Mouse (Mus musculus) spleen, postnatal 36 days (tissue): Measurements from ENCODE around the gene Gm26558.

Experiments
- DNase-seq, 2 experiments: peaks; one replicate each; pipeline ENCODE4 v3.0.0; 2022; ENCODE audit warnings: low spot score in 2 of 2, mixed read lengths in 1 of 2

Gm26558 gene

DNA sequence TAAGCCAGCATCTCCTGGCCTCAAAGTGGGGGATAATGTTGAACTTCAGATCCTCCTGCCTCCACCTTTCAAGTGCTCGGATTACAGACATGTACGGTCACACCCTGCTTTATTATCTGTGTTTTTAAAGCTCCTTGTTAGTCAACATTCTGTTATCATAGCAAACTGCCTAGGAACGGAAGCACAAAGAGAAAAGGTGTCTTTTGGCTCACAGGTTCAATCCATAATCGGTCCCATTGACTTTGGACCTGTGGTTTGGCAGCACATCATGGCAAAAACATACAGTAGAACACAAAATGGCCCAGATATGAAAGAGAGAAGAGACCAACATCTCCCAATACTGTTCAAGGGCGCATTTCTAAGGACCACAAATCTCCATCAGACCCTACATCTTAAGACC is 13.6 kb downstream of the Gm26558 start:
- no peak for DNase-seq

DNA sequence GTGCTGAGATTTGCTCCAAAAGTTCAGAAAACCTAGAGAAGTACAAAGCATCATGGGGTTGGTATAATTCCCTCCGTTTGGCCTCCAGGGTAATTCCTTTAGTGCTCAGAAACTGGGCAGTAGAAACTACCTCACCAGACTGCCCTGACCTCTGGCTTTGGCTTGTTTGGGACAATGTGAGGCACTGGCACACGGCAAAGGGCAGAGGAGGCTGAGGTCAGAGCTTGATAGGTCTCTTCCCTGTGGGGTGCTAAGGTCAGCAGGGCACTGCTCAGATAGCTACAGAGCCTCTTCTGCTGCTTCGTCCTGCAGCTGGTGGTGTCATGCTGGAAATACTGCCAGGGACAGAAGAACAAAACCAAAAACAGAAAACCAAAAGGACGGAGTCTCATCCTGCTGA is 14.2 kb downstream of the Gm26558 start:
- no peak for DNase-seq

DNA sequence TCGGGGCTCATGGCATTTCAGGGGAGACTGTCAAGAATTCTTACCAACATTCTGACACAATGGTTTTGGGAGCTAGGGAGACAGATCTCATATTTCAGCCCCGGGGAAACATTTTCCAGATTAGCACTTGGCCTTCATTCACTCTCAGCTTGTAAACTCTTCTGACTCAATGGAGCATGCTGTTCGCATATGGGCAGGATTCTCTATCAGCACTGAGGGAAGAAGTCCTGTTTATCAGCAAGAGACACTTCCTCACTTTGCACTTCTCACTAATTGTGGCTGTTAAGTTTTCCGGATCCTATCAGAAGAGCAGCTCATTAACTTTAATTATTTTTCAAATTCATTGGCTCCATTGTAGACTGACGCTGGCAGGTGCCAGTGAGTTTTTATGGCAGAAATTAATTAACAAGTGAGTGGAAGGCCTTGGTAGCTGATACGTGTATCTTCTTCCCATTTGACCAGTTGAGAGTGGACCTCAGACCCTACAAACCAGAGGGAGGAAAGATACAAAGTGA is 16.6 kb downstream of the Gm26558 start:
- no peak for DNase-seq

DNA sequence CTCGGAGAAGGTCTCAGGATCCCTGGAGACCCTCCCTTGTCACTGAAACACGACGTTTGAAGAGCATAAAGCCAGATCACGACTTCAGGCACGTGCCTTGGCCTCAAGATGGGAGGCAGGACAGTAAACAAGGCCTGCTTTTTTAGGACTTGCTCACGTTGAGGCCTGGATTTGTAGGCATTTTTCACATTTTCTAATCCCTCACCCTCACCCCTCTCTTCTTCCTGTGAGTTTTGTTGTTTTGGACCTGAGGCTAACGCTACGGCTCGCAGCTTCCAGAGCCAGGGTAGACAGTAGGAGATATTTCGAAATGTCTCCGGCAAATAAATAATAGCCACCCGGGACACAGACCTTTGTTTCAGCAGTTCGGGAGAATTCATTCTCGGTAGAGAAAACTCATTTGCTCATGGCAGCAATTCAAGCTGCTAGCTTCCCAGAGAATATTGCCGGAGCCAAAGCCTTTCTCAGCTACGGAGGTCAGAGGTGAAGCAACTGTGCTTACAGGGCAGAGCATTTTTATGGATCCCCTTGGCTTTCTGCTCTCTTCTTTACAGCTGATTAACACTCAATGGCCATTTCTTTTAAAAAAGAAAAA is 18.8 kb downstream of the Gm26558 start:
- no peak for DNase-seq

DNA sequence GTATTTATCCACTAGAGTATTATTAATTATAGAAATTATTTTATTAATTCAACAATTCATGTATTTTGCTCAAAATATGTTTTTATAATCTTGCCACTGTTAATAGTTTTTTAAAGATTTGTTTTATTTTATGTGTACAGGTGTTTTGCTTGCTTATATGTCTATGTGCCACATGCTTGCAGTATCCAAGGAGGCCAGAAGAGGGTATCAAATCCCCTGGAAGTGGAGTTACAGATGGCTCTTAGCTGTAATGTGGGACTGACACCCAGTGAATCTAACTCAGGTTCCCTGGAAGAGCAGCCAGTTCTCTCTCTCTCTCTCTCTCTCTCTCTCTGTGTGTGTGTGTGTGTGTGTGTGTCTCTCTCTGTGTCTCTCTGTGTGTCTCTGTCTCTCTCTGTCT is 20.9 kb downstream of the Gm26558 start:
- no peak for DNase-seq

DNA sequence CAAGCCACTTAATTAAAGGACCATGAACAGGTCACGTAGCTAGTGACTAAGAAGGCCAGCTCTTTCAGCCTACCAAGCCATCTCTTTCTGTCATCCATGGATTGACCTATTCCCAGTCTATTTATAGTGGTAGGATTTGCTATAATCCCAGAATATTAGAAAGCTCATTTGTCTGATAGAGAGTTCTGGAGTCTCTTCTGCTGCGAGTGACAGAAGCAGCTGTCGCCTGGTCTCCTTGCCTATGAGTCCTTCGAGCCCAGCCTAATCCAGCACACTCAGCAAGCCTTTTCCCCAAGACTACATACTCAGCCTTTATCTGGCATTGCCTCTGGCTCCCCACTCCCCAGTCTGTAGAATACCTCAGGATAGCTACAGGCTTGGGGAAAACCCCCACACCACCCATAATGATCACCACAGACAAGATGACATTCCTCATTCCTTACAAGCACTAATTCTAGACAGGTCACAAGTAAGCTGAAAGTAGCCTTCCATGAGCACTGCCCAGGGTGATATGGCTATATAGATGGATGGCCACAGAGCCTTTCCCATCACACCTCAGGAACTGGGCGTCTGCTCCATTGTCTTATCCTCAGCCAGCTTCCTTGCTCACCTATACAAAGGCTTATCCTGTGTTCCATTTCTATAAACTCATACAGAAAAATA is 27.7 kb downstream of the Gm26558 start:
- no peak for DNase-seq

DNA sequence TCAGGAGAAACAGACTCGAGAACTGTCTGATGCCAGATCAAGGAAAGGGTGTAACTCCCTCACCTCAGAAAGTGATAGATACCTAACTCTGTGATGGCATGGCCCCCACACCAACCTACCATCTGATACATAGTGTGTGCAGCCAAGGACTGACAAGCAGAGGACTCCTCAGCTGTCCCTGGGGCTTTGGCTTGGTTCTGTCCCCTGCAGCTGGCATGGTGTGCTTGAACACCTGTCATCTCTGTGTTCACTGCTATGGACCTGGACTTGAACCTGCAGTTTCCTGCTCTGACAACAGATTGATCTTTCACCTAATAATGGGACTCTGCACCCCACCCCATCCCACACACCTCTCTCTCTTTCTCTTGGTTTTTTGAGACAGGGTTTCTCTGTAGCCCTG is 29.5 kb downstream of the Gm26558 start:
- DNase-seq, result no peak

DNA sequence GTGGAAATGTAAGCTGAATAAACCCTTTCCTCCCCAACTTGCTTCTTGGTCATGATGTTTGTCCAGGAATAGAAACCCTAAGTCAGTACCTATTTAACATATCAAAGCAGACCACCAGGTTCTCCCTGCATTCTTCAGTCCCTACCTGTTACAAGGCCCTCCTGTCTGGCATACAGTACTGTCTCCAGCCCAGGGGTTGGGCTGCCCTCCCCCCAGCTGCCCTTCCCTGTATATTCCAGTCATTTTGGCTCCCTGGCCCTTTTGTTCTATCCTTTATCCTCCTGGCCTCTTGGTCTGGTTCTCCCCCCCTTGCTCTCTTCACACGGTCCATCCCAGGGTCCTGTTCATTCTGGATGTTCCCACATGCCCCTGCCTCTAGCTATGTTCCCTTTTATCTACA is 30.6 kb downstream of the Gm26558 start:
- no peak for DNase-seq

DNA sequence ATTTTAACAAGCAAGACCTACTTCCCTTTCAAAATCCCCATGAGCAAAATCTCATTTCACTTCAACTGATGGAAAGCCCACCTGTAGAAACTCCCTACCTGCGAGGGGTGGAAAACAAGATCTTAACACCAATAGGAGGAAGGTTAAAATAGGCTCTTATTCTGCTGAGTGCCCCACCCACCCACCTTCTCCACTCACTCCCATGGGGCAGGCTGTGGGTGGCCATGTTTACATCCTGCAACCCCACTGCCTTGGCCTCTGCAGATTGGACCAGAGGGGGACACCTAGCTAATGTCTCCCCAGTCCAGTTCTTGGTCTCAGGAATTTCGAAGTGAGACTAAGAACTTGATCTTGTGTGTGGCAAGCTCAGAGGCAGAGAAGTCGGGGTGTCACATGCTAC is 32.0 kb downstream of the Gm26558 start:
- DNase-seq, result peak; percentile 78

DNA sequence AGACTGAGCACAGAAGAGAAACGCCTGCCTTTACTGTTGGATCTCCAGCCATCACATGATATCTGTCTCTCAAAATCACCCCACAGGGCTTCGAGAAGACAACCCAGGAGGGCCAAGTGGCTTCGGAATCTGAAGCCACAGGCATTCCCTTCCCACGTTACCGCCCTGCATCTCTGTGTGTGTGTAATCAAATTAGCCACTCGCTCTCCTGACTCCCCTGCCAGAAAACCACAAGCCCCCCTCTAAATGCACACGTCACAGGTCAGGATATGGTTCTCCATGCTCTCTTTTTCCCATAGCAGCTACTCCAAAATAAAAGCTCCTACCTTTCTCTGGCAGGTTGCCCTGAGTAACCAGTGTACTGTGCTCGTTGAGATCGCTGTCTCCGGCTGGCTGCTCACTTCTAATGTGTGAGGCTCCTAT is 32.6 kb downstream of the Gm26558 start:
- peak; percentile 40 to 62 for DNase-seq

DNA sequence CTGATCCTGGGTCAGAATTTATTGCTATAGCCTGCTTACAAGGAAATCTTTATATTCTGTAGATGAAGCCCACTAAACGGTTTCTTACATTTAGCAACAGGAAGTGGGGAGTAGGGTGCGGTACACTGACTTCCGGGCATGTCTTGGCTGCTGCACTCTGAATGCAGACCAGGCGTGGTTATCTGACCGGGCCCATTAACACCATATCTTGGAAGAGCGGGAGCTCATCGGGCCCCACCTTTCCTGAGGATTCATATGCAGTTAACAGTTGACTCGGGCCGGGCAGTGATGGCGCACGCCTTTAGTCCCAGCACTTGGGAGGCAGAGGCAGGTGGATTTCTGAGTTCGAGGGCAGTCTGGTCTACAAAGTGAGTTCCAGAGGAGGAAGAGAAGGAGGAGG is 33.5 kb downstream of the Gm26558 start:
- DNase-seq, result peak; percentile 54 to 57

DNA sequence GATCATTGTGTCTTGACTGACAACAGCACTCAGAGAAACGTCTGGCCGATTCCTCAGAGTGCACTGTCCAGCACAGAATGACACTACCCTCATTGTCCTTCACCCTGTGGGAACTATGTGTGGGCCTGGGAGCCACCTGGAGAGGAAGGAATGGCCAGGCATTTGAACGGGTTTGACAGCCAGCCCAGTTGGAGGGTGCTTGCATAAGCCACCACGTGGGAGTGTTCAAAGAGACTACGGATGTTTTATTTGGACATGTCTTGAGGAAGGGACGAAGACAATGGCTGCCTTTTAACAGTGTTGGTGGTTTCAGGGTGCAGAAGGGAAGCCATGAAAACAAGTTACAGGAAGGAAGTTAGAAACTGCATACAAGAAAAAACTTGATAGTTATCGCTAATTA is 36.1 kb downstream of the Gm26558 start:
- no peak for DNase-seq

DNA sequence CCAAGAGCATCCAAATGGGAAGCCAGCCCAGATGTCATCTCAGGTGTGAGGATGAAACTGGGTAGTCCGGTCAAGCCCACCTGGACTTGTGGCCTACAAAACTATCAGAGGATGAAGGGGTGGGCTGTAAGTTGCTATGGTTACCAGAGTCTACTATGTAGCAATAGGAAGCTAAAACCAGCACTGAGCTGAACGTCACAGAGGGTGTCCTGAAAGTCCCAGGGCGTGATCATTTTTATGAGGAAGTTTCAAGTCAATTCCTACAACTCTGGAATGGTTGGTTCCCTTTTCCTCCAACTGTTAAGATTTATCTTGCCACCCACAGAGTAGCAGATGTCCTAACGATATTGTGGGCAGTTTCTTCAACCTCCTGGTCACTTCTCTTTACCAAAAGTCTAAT is 39.7 kb downstream of the Gm26558 start:
- no peak for DNase-seq

DNA sequence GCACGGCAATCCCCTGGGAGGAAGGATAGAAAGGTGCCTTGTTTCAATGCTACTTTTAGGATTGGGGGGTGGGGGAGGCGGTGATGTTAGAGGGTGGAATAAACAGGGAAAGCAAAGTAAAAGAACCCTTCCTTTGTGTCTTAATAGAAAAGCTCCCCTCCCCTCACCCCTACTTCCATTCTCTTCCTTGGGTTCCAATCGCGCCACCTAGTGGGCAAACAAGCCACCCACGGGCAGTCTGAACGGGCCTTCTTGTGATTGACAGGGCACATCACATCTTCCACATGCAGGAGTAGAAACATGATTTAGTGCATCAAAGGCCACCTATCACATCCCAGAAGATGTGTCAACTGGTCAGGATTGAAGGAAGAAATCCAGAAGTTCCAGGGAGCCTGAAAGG is 41.7 kb downstream of the Gm26558 start:
- DNase-seq, result peak; percentile 66 to 74

DNA sequence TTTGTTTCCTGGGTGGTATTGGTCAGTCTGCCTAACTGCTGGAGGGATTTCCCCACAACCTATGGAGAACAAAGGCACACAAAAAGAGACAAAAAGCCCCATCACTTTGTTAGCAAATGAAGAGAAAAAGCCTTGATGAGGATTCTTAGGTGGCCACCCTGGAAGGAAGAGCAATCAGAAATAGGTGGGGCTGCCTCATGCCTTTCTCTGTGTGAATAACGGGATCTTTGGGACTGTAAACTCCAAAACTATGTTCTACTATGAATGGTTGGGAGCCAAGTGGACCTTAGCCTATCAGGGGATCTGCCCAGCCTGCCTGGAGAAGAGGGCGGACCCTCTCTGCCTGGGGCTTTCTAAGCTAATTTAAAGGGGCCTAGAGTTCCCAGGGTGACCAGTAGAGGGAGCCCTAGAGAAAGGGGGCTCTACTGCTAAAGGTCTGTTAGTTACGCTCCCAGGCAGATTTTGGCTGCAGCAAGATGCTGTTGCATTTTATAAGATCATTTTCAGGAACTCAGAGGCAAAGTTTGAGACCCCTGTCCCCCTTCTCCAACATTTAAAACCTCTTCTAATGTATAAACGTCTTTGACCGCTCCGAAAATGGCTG is 42.6 kb downstream of the Gm26558 start:
- no peak for DNase-seq

DNA sequence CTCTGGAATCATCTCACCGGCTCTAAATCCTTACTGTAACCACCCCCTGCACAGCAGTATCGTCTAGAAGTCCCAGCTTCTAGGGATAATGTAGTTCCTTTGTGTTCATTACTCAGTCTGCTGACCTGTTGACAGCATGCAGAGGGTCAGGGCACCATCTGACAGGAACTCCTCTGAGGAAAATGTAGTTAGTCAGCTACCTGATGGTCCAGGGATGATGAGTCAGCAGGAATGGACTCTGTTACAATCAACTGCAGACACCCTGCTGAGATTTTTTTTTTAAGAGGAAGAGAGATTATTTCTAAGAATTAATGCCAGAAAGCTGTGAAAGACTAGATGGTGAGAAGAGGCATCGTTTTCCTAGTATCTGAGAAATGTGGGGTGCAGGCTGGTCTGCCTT is 45.3 kb downstream of the Gm26558 start:
- DNase-seq, result no peak

DNA sequence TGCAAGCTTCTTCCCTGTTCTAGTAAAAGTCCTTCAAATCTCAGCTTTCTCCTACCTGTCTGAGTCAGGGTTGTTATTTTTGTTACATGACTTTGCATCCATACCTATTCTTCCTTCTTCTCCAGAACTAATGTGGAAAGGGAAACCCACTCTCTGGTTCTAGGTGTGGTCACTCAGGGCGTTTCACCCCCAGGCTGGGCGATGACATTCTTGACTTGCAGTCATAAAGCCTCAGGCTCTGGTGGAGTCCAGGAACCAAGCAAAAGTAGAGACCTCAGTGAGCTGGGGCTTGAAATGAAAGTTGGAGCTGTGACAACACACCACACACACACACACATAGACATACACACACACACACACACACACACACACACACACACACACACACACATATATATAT is 45.8 kb downstream of the Gm26558 start:
- no peak for DNase-seq

DNA sequence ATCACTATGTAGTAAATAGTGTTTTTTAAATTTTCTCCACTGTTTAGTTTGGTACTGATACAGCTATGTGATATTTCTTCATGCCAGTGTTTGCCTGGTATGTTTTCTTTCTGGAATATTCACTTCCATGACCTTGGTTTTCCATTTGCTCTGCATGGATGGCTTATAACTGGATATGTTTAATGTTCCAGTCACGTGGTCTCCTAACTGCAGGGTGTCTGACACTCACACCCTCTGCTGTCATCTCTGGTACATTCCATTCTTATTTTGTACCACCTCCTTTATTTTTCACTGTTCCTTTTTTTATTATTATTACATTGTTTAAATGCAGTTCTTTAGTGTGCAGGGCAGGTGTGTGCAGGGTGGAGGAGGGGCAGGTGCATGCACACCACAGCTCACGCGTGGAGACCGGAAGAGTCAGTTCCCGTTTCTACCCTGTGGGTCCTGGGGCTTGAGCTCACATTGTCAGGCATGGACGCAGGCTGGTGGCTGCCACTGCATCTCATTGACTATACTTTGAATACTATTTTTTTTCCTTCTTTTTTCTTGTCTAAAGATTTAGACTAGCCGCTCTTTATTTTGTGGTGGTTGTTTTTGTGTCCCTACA is 47.1 kb downstream of the Gm26558 start:
- DNase-seq, result peak; percentile 91
